ENCODE assay signal across 29 mouse cellular contexts in genomic region chr12:99532342-99532741, GRCm38 (mm10). TPM values are rescaled to one million over a fixed set of nuclear protein-coding genes. Genes with fewer than 3 reads are reported as not detected.
A peak's percentile ranks its signal among the peaks of the same experiment; 100 is the strongest.
DNase-seq lines count a peak whose midpoint lies in the region; ATAC-seq and TF ChIP-seq lines count a peak whose summit lies in the region.
"Had no signal": no experiment of that assay in that cellular context is flagged by ENCODE, and none has a peak within 500 bp of the region (broad histone marks: within the 10 kb centered on the region; RNA-seq: fewer than 3 reads in every experiment).

No protein-coding gene starts in this region.

- no peak overlapping the region for H3K4me2 ChIP-seq in liver, embryonic 13.5 days
- H3K4me2 ChIP-seq in liver, postnatal 0 days (ENCODE audit: low read depth, low read length), result no peak overlapping the region
- H3K4me2 ChIP-seq: embryonic facial prominence, embryonic 13.5 days; heart, embryonic 12.5 days; heart, embryonic 15.5 days; hindbrain, embryonic 14.5 days had no signal

- 0 out of 2 replicates have a peak overlapping the region, but pooled peaks have one; percentile 5 for H3K27ac ChIP-seq in liver, embryonic 13.5 days
- no peak overlapping the region for H3K27ac ChIP-seq in liver, postnatal 0 days (ENCODE audit: low read depth)
- H3K27ac ChIP-seq in kidney, adult 2 months (ENCODE audit: insufficient read depth, low read depth, low read length), result no peak overlapping the region
- H3K27ac ChIP-seq: embryonic facial prominence, embryonic 10.5 days; embryonic facial prominence, embryonic 13.5 days; gastrocnemius, adult 2 months; heart, embryonic 15.5 days; hindbrain, embryonic 14.5 days; hindbrain, postnatal 0 days had no signal

- H3K9ac ChIP-seq in liver, embryonic 13.5 days, result no peak overlapping the region
- no peak overlapping the region for H3K9ac ChIP-seq in liver, postnatal 0 days (replicated peaks)
- H3K9ac ChIP-seq: embryonic facial prominence, embryonic 13.5 days; forebrain, postnatal 0 days; heart, embryonic 12.5 days; heart, embryonic 15.5 days; hindbrain, embryonic 14.5 days had no signal

- peaks cover 13% of the 10 kb centered on the region for H3K36me3 ChIP-seq in liver, embryonic 13.5 days
- H3K36me3 ChIP-seq in liver, postnatal 0 days (replicated peaks; ENCODE audit: insufficient read depth, low read length), result peaks cover 7% of the 10 kb centered on the region
- H3K36me3 ChIP-seq in kidney, adult 2 months (ENCODE audit: control insufficient read depth, insufficient read depth, low read length), result no peaks in the 10 kb centered on the region
- H3K36me3 ChIP-seq: heart, embryonic 15.5 days had no signal

- ATAC-seq in liver, embryonic 13.5 days (ENCODE audit: low read depth), result peak; percentile 50; the same call in 1 of the 2 replicates
- ATAC-seq in erythroid progenitor cell, adult 5-6 weeks (replicated peaks; ENCODE audit: low FRiP score, poor library complexity, severe bottlenecking), result peak; percentile 67
- no peak for ATAC-seq in liver, postnatal 0 days
- ATAC-seq: CD4-positive, CD25-positive, alpha-beta regulatory T cell, adult 4 months; forebrain, embryonic 14.5 days; forebrain, postnatal 0 days; hindbrain, postnatal 0 days; inflammation-experienced regulatory T-cells, adult 6 months had no signal

- TF ChIP-seq POLR2A in kidney, adult 2 months (IDR thresholded peaks at IDR 0.05; ENCODE audit: low read depth, low read length), result no peak

- DNase-seq in liver, embryonic 13.5 days, result no peak
- DNase-seq in liver, result no peak
- DNase-seq in liver, postnatal 0 days, result no peak
- DNase-seq in adrenal gland, postnatal 36 days, result no peak
- DNase-seq in c-Kit-positive CD71-positive TER-119-positive erythroid progenitor cells, embryonic 14.5 days (ENCODE audit: low spot score), result no peak
- DNase-seq in kidney, adult 2 months, result no peak
- DNase-seq: adrenal gland, adult 2 months; adrenal gland, postnatal 25 days; cerebellum, adult 11 months; cerebellum, adult 2 months; cerebellum, adult 9-11 months; cerebellum, postnatal 25 days; embryo, embryonic 11 days; forebrain, postnatal 0 days; gastrocnemius, adult 2 months; gastrocnemius, postnatal 14 days; heart, adult 18-20 months; heart, postnatal 10 days; heart, postnatal 4 days had no signal

- no peak overlapping the region for H3K4me3 ChIP-seq in liver, embryonic 13.5 days (replicated peaks)
- H3K4me3 ChIP-seq in liver, postnatal 0 days (ENCODE audit: low read depth, low read length), result no peak overlapping the region
- no peak overlapping the region for H3K4me3 ChIP-seq in kidney, adult 2 months (ENCODE audit: insufficient read depth, low read depth, low read length)
- H3K4me3 ChIP-seq: embryonic facial prominence, embryonic 10.5 days; embryonic facial prominence, embryonic 13.5 days; gastrocnemius, adult 2 months; heart, embryonic 12.5 days; heart, embryonic 15.5 days had no signal

- peak; percentile 70 for TF ChIP-seq EP300 in liver, postnatal 0 days (IDR thresholded peaks at IDR 0.05; ENCODE audit: low read depth)

- peaks cover 13% of the 10 kb centered on the region; the same call in 1 of the 2 replicates for H3K9me3 ChIP-seq in liver, embryonic 13.5 days (replicated peaks)
- peaks cover 5% of the 10 kb centered on the region for H3K9me3 ChIP-seq in liver, postnatal 0 days (ENCODE audit: low read length)

- no peaks in the 10 kb centered on the region for H3K27me3 ChIP-seq in liver, embryonic 13.5 days
- H3K27me3 ChIP-seq in liver, postnatal 0 days (ENCODE audit: insufficient read depth, low read length), result no peaks in the 10 kb centered on the region
- no peaks in the 10 kb centered on the region for H3K27me3 ChIP-seq in kidney, adult 2 months (replicated peaks; ENCODE audit: control insufficient read depth, insufficient read depth, low read length)
- H3K27me3 ChIP-seq: embryonic facial prominence, embryonic 13.5 days; heart, embryonic 12.5 days; heart, embryonic 15.5 days had no signal

- WGBS in liver, embryonic 13.5 days (ENCODE audit: insufficient replicate concordance), result 40% methylated on average over 7 of the region's 7 CpGs
- 64% methylated on average over 7 of the region's 7 CpGs for WGBS in liver, postnatal 0 days (ENCODE audit: insufficient replicate concordance)
- WGBS in kidney, adult 2 months, result 94% methylated on average over 7 of the region's 7 CpGs

- TF ChIP-seq CTCF in liver, postnatal 0 days (IDR thresholded peaks at IDR 0.05; ENCODE audit: low read depth), result no peak
- no peak for TF ChIP-seq CTCF in kidney, adult 2 months (conservative IDR thresholded peaks at IDR 0.05; ENCODE audit: insufficient read depth, insufficient read length, low read depth, low read length)

- H3K4me1 ChIP-seq in liver, embryonic 13.5 days (replicated peaks), result peaks cover 27% of the 10 kb centered on the region
- H3K4me1 ChIP-seq in liver, postnatal 0 days (ENCODE audit: insufficient read depth), result peaks cover 4% of the 10 kb centered on the region; the same call in 1 of the 2 replicates
- peaks cover 7% of the 10 kb centered on the region; the same call in 1 of the 2 replicates for H3K4me1 ChIP-seq in kidney, adult 2 months (ENCODE audit: control insufficient read depth, insufficient read depth, low read length)

RNA-seq across cellular contexts. Expression of gene Foxn3, which starts 31.0 kb away (rescaled TPM):
- polyA plus RNA-seq in liver, embryonic 13.5 days (2015; fragmentation: Nextera tagmentation; extraction: Ambion mirVana), result 18.1 and 20.0 TPM in 2 replicates
- 106 and 123 TPM in 2 replicates for total RNA-seq in erythroid progenitor cell, adult 5-6 weeks (2015; ENCODE audit: low replicate concordance)
- total RNA-seq in erythroid progenitor cell, adult 5-6 weeks (2017; ENCODE audit: low replicate concordance), result 52.2 and 58.2 TPM in 2 replicates
- polyA plus RNA-seq in liver, postnatal 0 days (2015; fragmentation: Nextera tagmentation; extraction: Ambion mirVana), result 28.7 and 31.2 TPM in 2 replicates
- total RNA-seq in adrenal gland, postnatal 36 days (2021), result 10 to 100 TPM; 52.6 to 89.1 TPM
- 28.0 and 28.6 TPM in 2 replicates for polyA plus RNA-seq in kidney, adult 2 months (2012; rRNA removed)
